Mouse (Mus musculus) v-Abl transformed pro-B cells (cell line): ENCODE measurements around the gene Fbxl5.

Experiments used
- in situ Hi-C, 2 experiments: fragments of 400-800 bp; cut with MboI; formaldehyde crosslinking; loops; one replicate each; pipeline ENCODE4 v1.15.1; 2025; ENCODE audit not compliant: unreplicated experiment in 2 of 2

Gene Fbxl5

DNA sequence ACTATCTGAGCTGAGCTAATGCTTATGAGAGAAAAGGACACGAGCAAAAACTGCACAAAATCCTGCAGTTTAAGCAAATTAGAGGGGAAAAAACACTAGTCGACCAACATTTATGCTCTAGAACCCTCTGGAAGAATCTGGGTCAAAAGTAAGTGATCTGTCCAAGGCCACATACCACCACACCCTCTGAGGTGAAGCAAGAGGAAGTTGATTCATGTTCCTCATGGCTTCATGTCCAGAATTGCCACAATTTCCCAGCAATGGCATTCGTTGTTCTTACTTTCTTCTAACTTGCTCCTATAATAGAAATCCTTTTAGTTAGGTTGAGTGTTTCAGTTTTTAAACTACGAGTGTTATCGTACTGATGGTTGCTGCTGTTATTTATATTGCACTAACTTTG is 21.9 kb downstream of the Fbxl5 start:
- in situ Hi-C loops = no loop called here

DNA sequence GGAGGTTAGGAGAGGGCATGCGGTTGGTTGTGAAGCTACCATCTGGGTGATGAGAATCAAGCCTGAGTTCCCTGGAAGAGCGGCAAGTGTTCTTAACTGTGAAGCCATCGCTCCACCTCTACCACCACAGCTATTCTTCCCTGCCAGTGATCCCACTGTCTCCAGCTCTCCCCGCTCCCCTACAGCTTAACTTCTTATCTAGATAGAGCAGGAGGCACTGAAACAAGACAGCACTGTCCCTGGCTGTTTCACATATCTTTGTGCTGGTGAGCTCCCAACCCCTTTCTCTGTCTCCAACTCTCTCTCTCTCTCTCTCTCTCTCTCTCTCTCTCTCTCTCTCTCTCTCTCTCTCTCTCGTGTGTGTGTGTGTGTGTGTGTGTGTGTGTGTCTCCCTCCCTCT is 29.1 kb downstream of the Fbxl5 start:
- in situ Hi-C loops = no loop called here

DNA sequence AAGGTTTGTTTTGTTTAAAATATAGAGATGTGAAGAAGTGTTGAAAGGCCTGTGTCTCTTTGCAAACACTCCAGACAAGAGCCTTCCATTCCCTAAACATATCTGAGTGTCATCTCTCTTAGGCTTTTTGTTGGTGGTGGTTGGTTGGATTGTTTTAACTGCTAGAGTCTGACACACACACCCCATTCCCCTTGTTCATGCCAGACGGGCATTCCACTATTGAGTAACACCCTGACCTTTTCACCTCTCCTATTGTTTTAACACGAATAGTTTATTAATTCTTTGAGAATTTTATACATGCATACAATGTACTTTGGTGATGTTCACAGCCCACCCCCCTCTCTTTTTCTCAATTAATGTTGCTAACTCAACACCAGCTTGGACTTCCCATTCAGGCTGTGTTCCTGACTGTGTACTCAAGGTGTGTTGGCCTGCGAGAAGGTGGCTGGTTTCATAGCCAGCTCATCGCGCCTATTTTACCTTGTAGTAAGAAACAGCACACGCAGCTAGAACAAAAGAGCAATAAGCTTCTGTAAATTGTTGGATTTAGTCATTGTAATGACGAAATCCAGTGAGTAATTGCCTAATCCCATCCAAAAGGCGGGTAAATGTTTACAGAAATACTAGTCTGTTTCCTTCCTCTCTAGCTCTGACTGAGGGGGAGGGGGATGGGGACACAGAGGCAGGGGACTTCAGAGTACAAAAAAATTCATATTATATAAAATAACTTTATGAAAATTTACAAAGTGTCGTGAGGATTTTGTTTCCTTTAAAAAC is 33.3 kb downstream of the Fbxl5 start:
- in situ Hi-C loops = no loop called here

DNA sequence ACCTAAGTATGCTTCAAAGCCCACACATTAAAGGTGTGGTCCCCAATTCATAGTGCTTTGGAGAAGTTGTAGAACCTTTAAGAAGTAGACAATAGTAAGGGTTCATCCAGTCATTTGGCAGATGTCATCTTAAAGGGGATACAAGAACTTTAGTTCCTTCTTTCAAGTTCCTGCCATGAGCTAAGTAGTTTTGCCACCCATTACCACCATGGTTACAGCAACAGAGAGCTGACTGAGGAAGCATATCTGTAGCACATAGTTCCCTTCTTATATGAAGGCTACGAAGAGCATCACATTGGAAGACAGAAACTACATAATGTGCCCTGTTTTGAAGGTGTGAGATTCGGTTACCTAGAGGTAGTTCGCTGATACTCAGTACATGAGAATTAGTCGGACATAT is 34.8 kb downstream of the Fbxl5 start:
- in situ Hi-C loops = no loop called here

DNA sequence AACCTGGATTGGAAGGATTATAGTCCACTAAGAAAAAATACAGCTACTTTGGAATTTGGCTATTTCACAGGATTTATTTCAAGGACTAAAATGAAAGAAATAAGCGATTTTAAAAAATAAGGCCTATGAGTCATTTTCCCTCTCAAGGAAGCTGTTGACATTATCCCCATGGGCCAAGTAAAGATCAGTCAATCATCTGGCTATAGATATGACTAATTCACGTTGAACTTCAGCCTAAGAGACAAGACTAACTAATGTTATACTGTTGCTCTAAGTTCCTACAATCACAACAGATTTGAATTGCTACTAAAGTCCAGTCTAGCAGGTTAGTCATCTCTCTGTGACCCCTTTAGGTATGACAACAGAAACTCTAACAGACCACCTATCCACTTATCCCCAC is 37.4 kb downstream of the Fbxl5 start:
- in situ Hi-C loops = loop anchor here in 1 of 2 experiments (5.0 kb wide), 1 partner anchor 98 kb away; no protein-coding TSS in a partner anchor

DNA sequence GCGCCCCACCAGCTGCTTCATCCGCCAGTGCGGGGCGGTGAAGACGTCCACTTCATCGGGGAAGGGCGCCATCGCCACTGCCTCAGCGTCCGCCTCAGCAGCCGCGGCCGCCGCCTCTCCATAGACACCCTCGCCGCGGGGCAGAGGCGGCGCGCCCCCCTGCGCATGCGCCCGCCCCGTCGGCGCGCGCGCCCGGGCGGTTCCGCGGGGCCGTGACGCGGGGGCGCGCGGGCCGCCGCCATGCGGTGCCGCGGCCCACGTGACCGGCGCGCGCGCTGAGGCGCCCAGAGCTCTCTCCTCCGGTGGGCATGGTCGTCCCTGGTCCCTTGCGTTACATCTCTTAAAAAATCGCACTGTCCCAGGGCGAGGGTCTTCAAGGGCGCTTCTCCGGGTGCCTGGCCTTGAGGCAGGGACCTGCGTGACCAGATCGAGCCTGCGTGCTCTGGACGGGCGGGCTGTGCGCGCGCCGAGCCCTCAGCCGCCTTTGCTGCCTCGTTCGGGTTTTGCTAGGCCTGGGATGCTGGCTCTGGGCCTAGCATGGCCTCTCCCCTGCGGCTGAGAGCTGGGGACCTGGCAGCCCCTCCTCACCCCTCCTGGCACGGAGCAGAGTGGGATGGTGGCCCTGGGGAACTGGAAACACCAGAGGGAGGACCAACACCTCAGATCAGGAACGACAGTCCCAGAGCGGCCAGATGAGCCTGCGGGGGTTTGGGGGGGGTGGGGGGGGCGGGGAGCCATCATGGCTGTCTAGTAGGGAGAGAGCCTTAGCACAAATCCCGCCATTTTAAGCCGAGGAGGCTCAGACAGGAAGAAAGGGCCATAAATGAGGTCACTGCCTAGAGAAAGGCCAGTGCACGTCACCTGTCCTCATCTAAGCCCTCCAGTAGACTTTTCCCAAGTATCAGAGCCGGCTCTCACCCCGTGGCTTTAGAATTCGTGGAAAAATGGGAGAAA is 39.2 kb downstream of the Fbxl5 start:
- in situ Hi-C loops = loop anchor here in 1 of 2 experiments (5.0 kb wide), 1 partner anchor 100 kb away; no protein-coding TSS in a partner anchor

DNA sequence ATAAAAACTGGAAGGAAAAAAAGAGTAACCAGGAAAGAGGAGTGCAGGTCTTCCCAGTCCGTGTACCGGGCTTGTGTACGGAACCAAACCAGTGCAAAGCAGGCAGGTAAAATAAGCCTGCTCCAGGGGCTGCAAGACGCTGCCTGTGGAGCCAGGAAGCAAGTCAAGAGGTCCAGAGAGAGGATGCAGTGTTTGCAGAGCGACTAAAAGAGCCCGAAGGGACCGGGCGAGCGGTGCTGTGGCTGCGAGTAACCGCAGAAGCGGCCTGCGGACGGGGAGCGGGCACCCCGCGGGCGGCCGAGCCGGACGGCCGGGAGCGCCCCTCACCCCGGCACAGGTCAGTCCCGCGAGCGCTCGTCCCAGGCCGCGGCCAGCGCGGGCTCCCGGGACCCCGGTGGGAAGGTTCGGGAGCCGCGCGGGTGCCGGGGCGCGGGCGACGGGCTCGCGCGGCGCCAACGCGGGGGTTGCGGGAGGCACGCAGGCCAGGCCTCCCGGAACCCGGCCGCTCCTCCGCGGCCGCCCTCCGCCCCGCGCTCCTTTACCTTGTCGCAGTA is 39.9 kb downstream of the Fbxl5 start:
- in situ Hi-C loops = loop anchor here in 1 of 2 experiments (5.0 kb wide), 1 partner anchor 101 kb away; no protein-coding TSS in a partner anchor

DNA sequence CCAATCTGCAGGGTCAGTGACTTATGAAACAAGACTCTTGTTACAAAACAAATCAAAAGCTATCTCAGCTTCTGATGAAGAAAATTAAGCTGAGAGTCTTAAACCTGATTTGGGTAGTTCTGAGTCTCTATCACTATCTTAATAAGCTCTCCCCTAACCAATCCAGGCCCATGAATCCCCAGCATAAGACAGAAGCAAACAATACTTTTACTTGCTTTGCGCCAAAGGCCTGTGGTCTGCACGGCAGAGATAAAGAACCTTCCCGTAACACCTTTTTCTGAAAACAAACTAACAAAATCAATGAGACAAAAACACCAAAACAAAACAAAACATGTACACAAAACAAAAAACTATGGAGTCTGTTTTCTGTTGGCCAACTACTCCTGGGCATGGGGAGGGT is 42.9 kb downstream of the Fbxl5 start:
- in situ Hi-C loops = loop anchor here (5.0 to 10.0 kb wide), 2 partner anchors 46 to 444 kb away; partner anchors contain the start of gene Fbxl5 (in 2 of the 2)

DNA sequence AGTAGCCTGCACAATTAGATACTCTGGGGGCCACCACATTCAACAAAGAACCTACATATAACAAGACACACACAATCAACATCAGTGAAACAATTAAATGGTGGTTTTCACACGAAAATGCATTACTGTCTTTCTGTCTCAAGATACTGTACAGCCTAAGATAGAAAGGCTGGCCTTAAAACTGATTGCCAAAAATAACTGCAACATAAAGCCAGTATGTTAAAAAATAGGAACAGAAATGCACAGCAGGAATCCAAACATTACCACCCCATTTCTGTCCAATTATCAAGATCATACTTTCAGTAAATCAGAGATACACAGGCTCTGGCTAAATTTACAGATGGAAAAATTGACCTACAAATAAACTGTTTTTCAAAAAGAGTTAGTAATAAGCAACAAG is 44.4 kb downstream of the Fbxl5 start:
- in situ Hi-C loops = loop anchor here (5.0 to 10.0 kb wide), 2 partner anchors 48 to 445 kb away; partner anchors contain the start of gene Fbxl5 (in 2 of the 2)

DNA sequence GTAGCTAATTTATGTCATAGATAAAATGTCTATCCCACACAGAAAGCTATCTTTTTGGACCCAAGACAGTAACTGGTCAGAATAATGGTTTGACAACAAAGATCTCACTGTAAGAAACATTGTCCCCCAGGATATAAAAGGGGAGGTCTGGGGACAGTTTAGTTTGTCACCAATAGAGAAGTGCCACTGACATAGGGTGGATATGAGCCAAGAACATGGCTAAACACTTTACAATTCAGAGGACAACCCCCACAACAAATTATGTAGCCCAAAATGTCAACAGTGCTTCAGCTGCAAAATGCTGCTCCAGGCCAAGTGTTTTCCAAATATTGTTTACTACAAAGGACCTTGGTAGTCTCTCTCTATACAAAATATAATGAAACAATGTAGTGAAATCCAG is 45.0 kb downstream of the Fbxl5 start:
- in situ Hi-C loops = loop anchor here (5.0 to 10.0 kb wide), 2 partner anchors 48 to 446 kb away; partner anchors contain the start of gene Fbxl5 (in 2 of the 2)

DNA sequence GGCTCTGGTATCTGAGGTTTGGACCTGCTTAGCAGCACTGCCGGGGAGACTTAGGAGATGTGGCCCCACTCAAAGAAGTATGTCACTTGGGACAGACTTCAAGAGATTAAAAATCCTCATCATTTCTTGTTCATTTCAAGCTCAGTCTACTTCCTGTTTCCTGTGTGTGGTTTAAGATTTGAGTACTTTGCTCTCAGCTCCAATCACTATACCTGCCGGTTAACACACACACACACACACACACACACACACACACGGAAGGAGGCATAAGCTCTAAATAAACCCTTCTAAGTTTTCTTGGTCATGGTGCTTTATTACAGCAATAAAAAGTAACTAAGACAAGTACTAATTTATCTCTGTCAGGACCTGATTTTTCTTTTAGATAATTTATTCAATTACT is 49.9 kb downstream of the Fbxl5 start:
- in situ Hi-C loops = loop anchor here (10.0 to 25.0 kb wide), 3 partner anchors 53 to 1934 kb away; partner anchors contain the start of genes Fbxl5 (in 2 of the 2), Bod1l (in 1 of the 2) and Cpeb2 (in 1 of the 2)

DNA sequence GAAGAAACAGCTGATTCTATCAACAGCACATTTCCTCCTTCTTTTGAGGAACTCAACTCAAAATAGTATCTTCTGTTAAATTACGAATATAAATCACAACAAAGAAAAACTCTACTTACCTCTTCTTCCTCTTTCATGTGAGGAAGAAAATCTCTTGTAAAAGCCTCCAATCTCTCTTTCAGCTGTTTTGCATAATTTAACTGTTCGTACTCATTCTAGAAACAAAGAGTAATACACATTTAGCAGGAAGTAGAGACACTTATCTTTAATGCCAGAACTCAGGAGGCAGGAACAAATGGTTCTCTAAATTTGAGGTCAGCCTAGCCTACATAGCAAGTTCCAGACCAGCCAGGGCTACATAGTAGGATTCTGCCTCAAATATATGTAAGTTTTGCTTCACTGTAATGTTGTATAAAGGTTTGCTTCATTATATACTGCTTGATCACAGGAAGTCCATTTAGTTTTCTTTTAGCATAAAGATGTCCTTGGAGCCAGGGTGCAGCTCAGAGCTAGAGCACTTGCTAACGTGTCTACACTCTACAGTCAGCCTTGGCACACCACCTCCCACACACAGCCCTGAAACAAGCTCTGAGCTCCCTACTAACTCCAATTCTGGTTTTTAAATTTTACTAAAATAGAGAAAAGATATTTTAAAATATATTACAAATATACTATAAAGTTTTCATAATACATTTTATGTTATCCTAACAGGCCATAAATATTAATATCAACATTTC is 50.7 kb downstream of the Fbxl5 start:
- in situ Hi-C loops = loop anchor here (10.0 to 25.0 kb wide), 3 partner anchors 54 to 1933 kb away; partner anchors contain the start of genes Fbxl5 (in 2 of the 2), Bod1l (in 1 of the 2) and Cpeb2 (in 1 of the 2)

DNA sequence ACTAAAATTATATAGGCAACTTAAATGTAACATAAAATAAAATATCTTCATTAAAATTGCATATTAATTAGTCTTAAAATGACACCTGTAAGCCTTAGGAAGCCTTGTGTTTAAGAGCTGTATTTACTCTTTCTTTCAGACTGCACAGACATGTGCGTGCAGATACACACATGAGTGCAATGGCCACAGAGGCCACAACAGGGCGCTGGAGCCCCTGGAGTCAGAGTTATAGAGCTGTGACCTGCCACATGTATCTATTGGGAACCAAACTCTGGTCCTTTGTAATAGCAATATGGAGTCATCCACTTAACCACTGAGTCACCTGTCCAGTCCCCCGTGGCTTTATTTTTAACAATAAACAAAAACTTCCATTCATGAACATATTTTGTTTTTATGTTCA is 72.3 kb downstream of the Fbxl5 start:
- in situ Hi-C loops = no loop called here

DNA sequence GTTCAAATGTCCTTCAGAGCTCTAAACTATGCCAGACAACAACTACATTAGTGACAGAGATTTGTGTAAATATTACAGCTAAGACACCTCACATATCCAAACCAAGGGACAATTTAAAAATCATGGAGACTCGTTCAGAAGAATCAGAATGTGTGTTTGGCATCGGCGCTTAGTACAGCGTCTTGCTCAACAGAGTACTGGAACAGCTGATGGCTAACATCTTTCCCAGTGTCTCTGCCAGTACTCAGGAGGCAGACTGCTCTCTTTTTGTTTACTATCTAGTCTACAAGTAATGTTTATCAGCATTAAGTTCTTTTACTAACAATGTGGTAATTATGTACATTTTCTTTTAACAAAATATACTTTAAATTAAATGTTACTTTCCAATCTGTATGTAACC is 73.4 kb downstream of the Fbxl5 start:
- in situ Hi-C loops = no loop called here

DNA sequence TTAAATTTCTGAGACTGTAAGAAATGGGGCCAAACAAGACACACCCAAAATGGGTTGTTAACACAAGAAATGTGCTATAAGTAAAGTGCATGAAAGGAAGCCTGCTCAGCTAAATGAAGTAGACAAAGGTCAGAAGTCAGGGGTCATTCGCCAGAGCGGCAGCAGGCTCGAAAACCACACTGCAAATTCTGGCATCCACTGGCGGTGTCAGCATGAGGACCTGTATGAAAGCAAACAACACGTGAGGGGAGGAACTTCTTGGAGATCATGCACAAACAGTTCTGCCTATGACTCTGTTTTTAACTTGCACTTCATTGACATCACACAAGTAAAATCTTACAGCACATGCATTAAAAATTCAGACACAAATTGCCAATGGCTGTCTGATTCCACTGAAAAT is 76.3 kb downstream of the Fbxl5 start:
- in situ Hi-C loops = no loop called here

DNA sequence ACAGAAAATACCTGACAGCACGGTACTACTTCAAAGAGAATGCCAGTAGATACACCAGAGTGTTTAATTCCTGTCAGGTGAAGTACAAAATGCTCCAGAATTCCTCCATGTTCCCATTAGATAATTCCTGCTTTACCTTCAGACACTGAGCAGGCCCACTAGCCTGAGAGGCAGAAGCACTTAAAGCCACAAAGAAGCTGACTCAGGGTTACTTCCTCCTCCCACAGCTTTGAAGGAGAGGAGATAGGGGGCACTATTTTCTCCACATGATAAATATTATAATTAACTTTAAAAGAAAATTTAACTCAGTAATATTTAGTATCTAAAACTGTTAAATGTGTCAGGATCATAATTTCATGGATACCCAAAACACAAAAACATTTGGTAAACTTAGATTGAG is 77.3 kb downstream of the Fbxl5 start:
- in situ Hi-C loops = no loop called here

DNA sequence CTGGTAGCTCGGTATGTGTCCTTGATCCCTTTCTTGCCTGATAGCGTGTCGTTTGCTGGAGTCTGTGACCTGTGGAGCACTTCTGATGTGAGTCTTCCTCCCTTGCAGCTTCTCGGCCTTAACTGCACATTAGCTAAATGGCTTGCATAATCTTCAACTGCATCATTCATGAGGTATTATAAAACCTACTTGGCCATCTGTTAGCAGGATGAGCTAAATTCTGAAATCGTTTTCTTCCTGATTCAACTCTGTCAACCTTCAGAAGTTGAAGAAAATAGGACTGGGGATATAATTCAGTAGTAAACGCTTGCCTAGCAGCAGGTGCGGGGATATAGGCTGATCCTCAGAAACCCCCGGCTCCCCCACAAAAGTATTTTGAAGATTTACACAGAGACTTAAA is 89.1 kb downstream of the Fbxl5 start:
- in situ Hi-C loops = no loop called here

DNA sequence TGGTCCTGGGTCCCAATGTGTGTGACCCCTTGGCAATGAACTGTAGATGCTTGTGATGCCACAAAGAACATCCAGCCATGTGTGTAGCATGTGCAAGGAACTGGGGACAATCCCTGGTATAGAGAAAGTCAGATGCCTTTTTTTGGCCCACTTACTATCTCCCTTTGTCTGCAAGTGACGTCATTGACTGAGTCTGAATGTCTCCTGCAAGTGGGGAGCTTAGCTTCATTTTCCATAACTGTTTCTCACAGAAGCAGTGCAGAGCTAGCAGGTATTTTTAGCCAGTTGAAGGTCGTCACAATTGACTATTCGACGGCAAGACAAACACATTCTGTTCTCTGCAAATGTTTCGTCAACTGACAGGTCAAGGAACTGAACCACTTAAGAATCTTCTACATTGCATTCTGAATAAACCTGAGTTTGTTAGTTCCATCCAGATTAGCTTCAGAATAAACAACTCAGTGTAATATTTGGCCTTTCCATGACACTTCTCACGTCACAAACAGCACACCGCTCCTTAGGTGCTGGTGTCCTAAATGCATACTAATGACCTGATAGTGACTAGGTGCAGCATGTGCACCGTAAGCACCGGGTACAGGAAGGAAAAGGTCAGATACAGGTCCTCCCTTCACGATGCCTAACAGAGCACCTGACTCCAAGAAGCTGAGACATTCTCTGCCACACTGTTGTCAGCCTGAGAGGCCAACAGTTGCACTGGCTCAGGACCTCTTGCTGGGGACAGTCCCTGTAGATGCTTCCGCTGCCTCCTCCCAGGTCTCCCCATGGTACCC is 92.9 kb downstream of the Fbxl5 start:
- in situ Hi-C loops = no loop called here

DNA sequence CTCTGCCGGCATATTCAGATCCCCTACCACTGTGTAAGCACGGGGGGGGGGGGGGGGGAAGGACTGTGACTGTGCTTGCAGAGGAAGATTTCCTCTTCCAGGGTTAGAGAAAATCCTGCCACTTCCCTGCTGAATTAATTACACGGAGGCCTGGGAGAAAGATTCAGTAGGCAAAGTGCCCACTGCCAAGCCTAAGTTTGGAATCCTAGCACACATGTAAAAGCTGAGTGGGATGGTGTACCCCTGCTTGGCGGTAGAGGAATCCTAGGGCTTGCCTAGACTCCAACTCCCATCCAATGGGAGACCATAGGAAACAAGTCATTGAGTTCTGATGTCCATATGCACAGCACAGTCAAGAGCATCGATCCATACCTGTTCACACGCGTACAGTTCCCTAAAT is 97.6 kb downstream of the Fbxl5 start:
- in situ Hi-C loops = no loop called here
